Mouse (Mus musculus): ENCODE measurements around the gene Lrp2. TPM values are rescaled to one million over a fixed set of nuclear protein-coding genes. Genes with fewer than 3 reads are reported as not detected.
A peak's percentile ranks its signal among the peaks of the same experiment; 100 is the strongest.

The Lrp2 gene
- polyA plus RNA-seq (2012; rRNA removed) = 10.3 and 13.6 TPM in 2 replicates

- Histone ChIP-seq H3K4me1 (ENCODE audit: control insufficient read depth, insufficient read depth, low read length) (peaks cover 2% of the 10 kb centered on the region; the same call in 1 of the 2 replicates), H3K4me3 (replicated peaks; ENCODE audit: extremely low read depth, low read depth, low read length) (peak within 1 kb of the TSS; percentile 66)
- TF ChIP-seq POLR2A (IDR thresholded peaks at IDR 0.05; ENCODE audit: borderline replicate concordance, extremely low read depth, low read depth, low read length) (no peak), CTCF (IDR thresholded peaks at IDR 0.05; ENCODE audit: insufficient read depth, low read length) (no peak)
- peak; percentile 55 for DNase-seq
- under 1% methylated on average over 45 of the region's 45 CpGs for WGBS
Measured at GRCm38 (mm10) chr2:69585886-69586398, at the start of gene Lrp2. Gene Lrp2, minus strand, starts transcription at chr2:69586065.

- WGBS = 6% methylated on average over 11 of the region's 11 CpGs
- DNase-seq = peak; percentile 40
- TF ChIP-seq POLR2A (IDR thresholded peaks at IDR 0.05; ENCODE audit: borderline replicate concordance, extremely low read depth, low read depth, low read length) = no peak
- TF ChIP-seq CTCF (IDR thresholded peaks at IDR 0.05; ENCODE audit: insufficient read depth, low read length) = peak; percentile 53
- Histone ChIP-seq H3K4me3 (replicated peaks; ENCODE audit: extremely low read depth, low read depth, low read length) (no peak overlapping the region), H3K4me1 (ENCODE audit: control insufficient read depth, insufficient read depth, low read length) (no peaks in the 10 kb centered on the region; the same call in 1 of the 2 replicates)
Measured at GRCm38 (mm10) chr2:69635064-69635701, 49.3 kb upstream of the Lrp2 start.

- no peak for DNase-seq
- 82% methylated on average over 2 of the region's 2 CpGs for WGBS
- TF ChIP-seq POLR2A (IDR thresholded peaks at IDR 0.05; ENCODE audit: borderline replicate concordance, extremely low read depth, low read depth, low read length) (no peak), CTCF (IDR thresholded peaks at IDR 0.05; ENCODE audit: insufficient read depth, low read length) (no peak)
- Histone ChIP-seq H3K4me1 (ENCODE audit: control insufficient read depth, insufficient read depth, low read length) (no peaks in the 10 kb centered on the region; the same call in 1 of the 2 replicates), H3K4me3 (replicated peaks; ENCODE audit: extremely low read depth, low read depth, low read length) (no peak overlapping the region)
Measured at GRCm38 (mm10) chr2:69631449-69631848, 45.6 kb upstream of the Lrp2 start.

GRCm38 (mm10) chr2:69630792-69631191 lies 44.9 kb upstream of the Lrp2 start:
- 71% methylated on average over 5 of the region's 5 CpGs for WGBS
- Histone ChIP-seq H3K4me1 (ENCODE audit: control insufficient read depth, insufficient read depth, low read length) (no peaks in the 10 kb centered on the region; the same call in 1 of the 2 replicates), H3K4me3 (replicated peaks; ENCODE audit: extremely low read depth, low read depth, low read length) (no peak overlapping the region)
- DNase-seq = peak; percentile 32
- TF ChIP-seq CTCF (IDR thresholded peaks at IDR 0.05; ENCODE audit: insufficient read depth, low read length) (no peak), POLR2A (IDR thresholded peaks at IDR 0.05; ENCODE audit: borderline replicate concordance, extremely low read depth, low read depth, low read length) (no peak)

- no peaks in the 10 kb centered on the region; the same call in 1 of the 2 replicates for H3K4me1 ChIP-seq (ENCODE audit: control insufficient read depth, insufficient read depth, low read length)
- no peak overlapping the region for H3K4me3 ChIP-seq (replicated peaks; ENCODE audit: extremely low read depth, low read depth, low read length)
- WGBS = 87% methylated on average over 6 of the region's 6 CpGs
- TF ChIP-seq CTCF (IDR thresholded peaks at IDR 0.05; ENCODE audit: insufficient read depth, low read length) (no peak), POLR2A (IDR thresholded peaks at IDR 0.05; ENCODE audit: borderline replicate concordance, extremely low read depth, low read depth, low read length) (no peak)
- no peak for DNase-seq
Measured at GRCm38 (mm10) chr2:69629914-69630313, 44.0 kb upstream of the Lrp2 start.

GRCm38 (mm10) chr2:69629215-69629614 lies 43.4 kb upstream of the Lrp2 start:
- WGBS = 72% methylated on average over 17 of the region's 17 CpGs
- H3K4me1 ChIP-seq (ENCODE audit: control insufficient read depth, insufficient read depth, low read length) = no peaks in the 10 kb centered on the region; the same call in 1 of the 2 replicates
- TF ChIP-seq POLR2A (IDR thresholded peaks at IDR 0.05; ENCODE audit: borderline replicate concordance, extremely low read depth, low read depth, low read length) = no peak
- TF ChIP-seq CTCF (IDR thresholded peaks at IDR 0.05; ENCODE audit: insufficient read depth, low read length) = no peak
- DNase-seq = no peak
- H3K4me3 ChIP-seq (replicated peaks; ENCODE audit: extremely low read depth, low read depth, low read length) = no peak overlapping the region

GRCm38 (mm10) chr2:69619286-69619685 lies 33.4 kb upstream of the Lrp2 start:
- Histone ChIP-seq H3K4me3 (replicated peaks; ENCODE audit: extremely low read depth, low read depth, low read length) (no peak overlapping the region), H3K4me1 (ENCODE audit: control insufficient read depth, insufficient read depth, low read length) (no peaks in the 10 kb centered on the region)
- no peak for DNase-seq
- no peak for TF ChIP-seq CTCF (IDR thresholded peaks at IDR 0.05; ENCODE audit: insufficient read depth, low read length)
- no peak for TF ChIP-seq POLR2A (IDR thresholded peaks at IDR 0.05; ENCODE audit: borderline replicate concordance, extremely low read depth, low read depth, low read length)

- DNase-seq = no peak
- no peaks in the 10 kb centered on the region for H3K4me1 ChIP-seq (ENCODE audit: control insufficient read depth, insufficient read depth, low read length)
- H3K4me3 ChIP-seq (replicated peaks; ENCODE audit: extremely low read depth, low read depth, low read length) = no peak overlapping the region
- TF ChIP-seq CTCF (IDR thresholded peaks at IDR 0.05; ENCODE audit: insufficient read depth, low read length) (no peak), POLR2A (IDR thresholded peaks at IDR 0.05; ENCODE audit: borderline replicate concordance, extremely low read depth, low read depth, low read length) (no peak)
Measured at GRCm38 (mm10) chr2:69618336-69618735, 32.5 kb upstream of the Lrp2 start.

- WGBS = 29% methylated on average over 4 of the region's 4 CpGs
- Histone ChIP-seq H3K4me1 (ENCODE audit: control insufficient read depth, insufficient read depth, low read length) (no peaks in the 10 kb centered on the region), H3K4me3 (replicated peaks; ENCODE audit: extremely low read depth, low read depth, low read length) (no peak overlapping the region)
- no peak for DNase-seq
- TF ChIP-seq POLR2A (IDR thresholded peaks at IDR 0.05; ENCODE audit: borderline replicate concordance, extremely low read depth, low read depth, low read length) = no peak
- TF ChIP-seq CTCF (IDR thresholded peaks at IDR 0.05; ENCODE audit: insufficient read depth, low read length) = no peak
Measured at GRCm38 (mm10) chr2:69613237-69613636, 27.4 kb upstream of the Lrp2 start.

- WGBS = 59% methylated on average over 9 of the region's 9 CpGs
- DNase-seq = no peak
- TF ChIP-seq POLR2A (IDR thresholded peaks at IDR 0.05; ENCODE audit: borderline replicate concordance, extremely low read depth, low read depth, low read length) (no peak), CTCF (IDR thresholded peaks at IDR 0.05; ENCODE audit: insufficient read depth, low read length) (no peak)
- Histone ChIP-seq H3K4me3 (replicated peaks; ENCODE audit: extremely low read depth, low read depth, low read length) (no peak overlapping the region), H3K4me1 (ENCODE audit: control insufficient read depth, insufficient read depth, low read length) (no peaks in the 10 kb centered on the region)
Measured at GRCm38 (mm10) chr2:69612716-69613115, 26.9 kb upstream of the Lrp2 start.

Measured in lung, adult 2 months (tissue).